Mouse (Mus musculus) hindbrain, embryonic 15.5 days (tissue): ENCODE measurements around the gene Tipin. TPM values are rescaled to one million over a fixed set of nuclear protein-coding genes. Genes with fewer than 3 reads are reported as not detected.

ENCODE experiments used
- polyA plus RNA-seq: library from polyadenylated mRNA; unstranded; fragments of >200 nt; fragmentation: Nextera tagmentation; extraction: Ambion mirVana; gene quantifications from 2 replicates; pipeline ENCODE4 v1.2.1, GENCODE M21; 2015

The Tipin gene
- polyA plus RNA-seq, 1 experiment from 2014 or later: 82.3 TPM

Other genes with a start within 250 kb of the Tipin start
- gene Lctl, start 164.4 kb upstream of the Tipin start, polyA plus RNA-seq: not detected in 2 replicates
- gene Zwilch, start 108.5 kb upstream of the Tipin start, polyA plus RNA-seq: 5.6 and 6.7 TPM in 2 replicates
- gene Rpl4, start 108.2 kb upstream of the Tipin start, polyA plus RNA-seq: 562 and 595 TPM in 2 replicates
- 34.3 and 41.4 TPM in 2 replicates for gene Snapc5, start 102.3 kb upstream of the Tipin start, polyA plus RNA-seq
- 2.7 and 3.2 TPM in 2 replicates for gene Uchl4, start 46.4 kb upstream of the Tipin start, polyA plus RNA-seq
- 71.0 and 72.2 TPM in 2 replicates for gene Map2k1, start 27.9 kb upstream of the Tipin start, polyA plus RNA-seq
- 20.9 and 24.2 TPM in 2 replicates for gene Dis3l, start 59.7 kb downstream of the Tipin start, polyA plus RNA-seq
- 15.5 and 16.3 TPM in 2 replicates for gene Megf11, start 104.0 kb downstream of the Tipin start, polyA plus RNA-seq